Mouse (Mus musculus): ENCODE results near the gene Pde3a. TPM values are rescaled to one million over a fixed set of nuclear protein-coding genes. Genes with fewer than 3 reads are reported as not detected.

Gene Pde3a
- total RNA-seq, 2 experiments from 2014 or later, result 1.1 to 1.9 TPM

- intact Hi-C loops (cut with DNase I), result loop anchor here (2.0 to 5.0 kb wide), 2 partner anchors 522 to 730 kb away; no protein-coding TSS in a partner anchor
- DNase-seq (ENCODE audit: low spot score in 2 of 2), result no peak
Measured at GRCm38 (mm10) chr6:141448886-141449285, 199.8 kb downstream of the Pde3a start.

- intact Hi-C loops (cut with DNase I), result no loop called here
- DNase-seq (ENCODE audit: low spot score in 2 of 2), result no peak
Measured at GRCm38 (mm10) chr6:141455335-141455734, 206.3 kb downstream of the Pde3a start.

- intact Hi-C loops (cut with DNase I), result no loop called here
- no peak for DNase-seq (ENCODE audit: low spot score in 2 of 2)
Measured at GRCm38 (mm10) chr6:141456591-141456990, 207.5 kb downstream of the Pde3a start.

GRCm38 (mm10) chr6:141470251-141470650 lies 221.2 kb downstream of the Pde3a start:
- intact Hi-C loops (cut with DNase I), result no loop called here
- no peak for DNase-seq (ENCODE audit: low spot score in 2 of 2)

- DNase-seq (ENCODE audit: low spot score in 2 of 2), result no peak
- intact Hi-C loops (cut with DNase I), result no loop called here
Measured at GRCm38 (mm10) chr6:141474223-141474622, 225.2 kb downstream of the Pde3a start.

- DNase-seq (ENCODE audit: low spot score in 2 of 2), result no peak
- intact Hi-C loops (cut with DNase I), result no loop called here
Measured at GRCm38 (mm10) chr6:141474696-141475095, 225.6 kb downstream of the Pde3a start.

- DNase-seq (ENCODE audit: low spot score in 2 of 2), result no peak
- intact Hi-C loops (cut with DNase I), result loop anchor here (5.0 to 10.0 kb wide), 2 partner anchors 92 to 559 kb away; no protein-coding TSS in a partner anchor
Measured at GRCm38 (mm10) chr6:141485302-141486021, 236.4 kb downstream of the Pde3a start.

GRCm38 (mm10) chr6:141487266-141487665 lies 238.2 kb downstream of the Pde3a start:
- intact Hi-C loops (cut with DNase I), result loop anchor here (5.0 to 10.0 kb wide), 2 partner anchors 90 to 558 kb away; no protein-coding TSS in a partner anchor
- DNase-seq (ENCODE audit: low spot score in 2 of 2), result no peak

GRCm38 (mm10) chr6:141488619-141489018 lies 239.6 kb downstream of the Pde3a start:
- DNase-seq (ENCODE audit: low spot score in 2 of 2), result peak in 1 of 2 experiments; percentile 24
- intact Hi-C loops (cut with DNase I), result loop anchor here (2.0 to 10.0 kb wide), 3 partner anchors 89 to 556 kb away; no protein-coding TSS in a partner anchor

- no peak for DNase-seq (ENCODE audit: low spot score in 2 of 2)
- intact Hi-C loops (cut with DNase I), result loop anchor here (5.0 kb wide), 1 partner anchor 37 kb away; no protein-coding TSS in a partner anchor
Measured at GRCm38 (mm10) chr6:141494909-141495308, 245.8 kb downstream of the Pde3a start.

GRCm38 (mm10) chr6:141495634-141496418 lies 246.8 kb downstream of the Pde3a start:
- intact Hi-C loops (cut with DNase I), result loop anchor here (5.0 kb wide), 1 partner anchor 36 kb away; no protein-coding TSS in a partner anchor
- no peak for DNase-seq (ENCODE audit: low spot score in 2 of 2)

- intact Hi-C loops (cut with DNase I), result loop anchor here (5.0 kb wide), 1 partner anchor 33 kb away; no protein-coding TSS in a partner anchor
- no peak for DNase-seq (ENCODE audit: low spot score in 2 of 2)
Measured at GRCm38 (mm10) chr6:141499511-141499910, 250.4 kb downstream of the Pde3a start.

- intact Hi-C loops (cut with DNase I), result no loop called here
- no peak for DNase-seq (ENCODE audit: low spot score in 2 of 2)
Measured at GRCm38 (mm10) chr6:141501171-141501570, 252.1 kb downstream of the Pde3a start.

- intact Hi-C loops (cut with DNase I), result no loop called here
Measured at GRCm38 (mm10) chr6:141522541-141522940, 273.5 kb downstream of the Pde3a start.

GRCm38 (mm10) chr6:141523747-141524640 lies 274.9 kb downstream of the Pde3a start, which contains the start of gene Slco1c1:
Gene Slco1c1, plus strand, starts transcription at chr6:141524368.
- DNase-seq (ENCODE audit: low spot score in 2 of 2), result peak in 1 of 2 experiments; percentile 9
- intact Hi-C loops (cut with DNase I), result no loop called here

More at GRCm38 (mm10) chr6:141522541-141522940, 273.5 kb downstream of the Pde3a start:
- no peak for DNase-seq (ENCODE audit: low spot score in 2 of 2)

- DNase-seq (ENCODE audit: low spot score in 2 of 2), result no peak
- intact Hi-C loops (cut with DNase I), result no loop called here
Measured at GRCm38 (mm10) chr6:141525787-141526186, 276.7 kb downstream of the Pde3a start.

GRCm38 (mm10) chr6:141530865-141531264 lies 281.8 kb downstream of the Pde3a start:
- intact Hi-C loops (cut with DNase I), result loop anchor here (5.0 kb wide), 1 partner anchor 34 kb away; no protein-coding TSS in a partner anchor
- no peak for DNase-seq (ENCODE audit: low spot score in 2 of 2)

- intact Hi-C loops (cut with DNase I), result no loop called here
- no peak for DNase-seq (ENCODE audit: low spot score in 2 of 2)
Measured at GRCm38 (mm10) chr6:141537298-141537697, 288.2 kb downstream of the Pde3a start.

- intact Hi-C loops (cut with DNase I), result no loop called here
- no peak for DNase-seq (ENCODE audit: low spot score in 2 of 2)
Measured at GRCm38 (mm10) chr6:141541136-141541535, 292.1 kb downstream of the Pde3a start.

All from left cerebral cortex, postnatal 36 days (tissue).